Mouse (Mus musculus): ENCODE data around the gene Prkce.
A peak's percentile ranks its signal among the peaks of the same experiment; 100 is the strongest.

Gene Prkce

GRCm38 (mm10) chr17:86226198-86226597, 58.6 kb downstream of the Prkce start:
- DNase-seq: no peak

- no peak for DNase-seq
These were observed 59.0 kb downstream of the Prkce start for GRCm38 (mm10) chr17:86226635-86227034.

DNA sequence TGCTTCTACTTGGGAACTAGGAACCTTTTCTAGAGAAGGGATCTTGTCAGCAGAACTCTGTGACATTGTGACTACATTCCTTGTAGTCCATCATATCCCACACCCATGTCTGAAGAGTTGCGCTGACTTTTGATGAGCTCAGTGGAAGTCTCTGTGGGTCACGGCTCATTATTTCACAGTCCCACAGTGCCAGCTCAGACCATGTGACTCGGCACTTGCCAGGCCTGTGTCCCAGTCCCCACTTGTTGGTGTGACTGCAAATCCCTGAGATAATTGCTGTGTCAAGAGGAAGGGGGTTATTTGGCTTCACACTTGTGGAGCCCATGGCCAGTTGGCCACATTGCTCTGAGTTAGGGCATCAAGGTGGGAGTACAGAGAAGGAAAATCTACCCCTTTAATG, 59.8 kb downstream of the Prkce start:
- no peak for DNase-seq

DNA sequence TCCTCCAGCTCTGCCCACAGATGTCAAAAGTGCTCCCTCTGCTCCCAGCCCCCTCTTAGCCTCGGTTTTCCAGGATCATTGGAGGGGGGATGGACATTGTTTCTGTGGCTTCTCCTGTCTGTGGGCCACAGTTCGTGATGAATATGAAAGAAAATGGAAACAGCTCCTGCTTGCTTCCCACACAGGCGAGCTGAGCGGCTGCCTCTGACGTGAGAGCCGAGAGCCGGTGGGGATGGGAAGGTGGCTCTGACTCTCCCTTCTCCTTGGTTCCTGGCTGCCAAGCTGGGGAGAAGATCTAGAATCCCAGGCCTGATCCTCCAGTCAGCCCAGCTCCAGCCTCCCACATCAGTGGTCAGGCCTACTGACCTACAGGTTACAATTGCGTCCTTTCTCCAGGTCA, 61.3 kb downstream of the Prkce start:
- DNase-seq: no peak

- DNase-seq: no peak
These were observed 62.6 kb downstream of the Prkce start for GRCm38 (mm10) chr17:86230141-86230633.

GRCm38 (mm10) chr17:86231741-86232179, 64.2 kb downstream of the Prkce start:
- peak; percentile 54 for DNase-seq

DNA sequence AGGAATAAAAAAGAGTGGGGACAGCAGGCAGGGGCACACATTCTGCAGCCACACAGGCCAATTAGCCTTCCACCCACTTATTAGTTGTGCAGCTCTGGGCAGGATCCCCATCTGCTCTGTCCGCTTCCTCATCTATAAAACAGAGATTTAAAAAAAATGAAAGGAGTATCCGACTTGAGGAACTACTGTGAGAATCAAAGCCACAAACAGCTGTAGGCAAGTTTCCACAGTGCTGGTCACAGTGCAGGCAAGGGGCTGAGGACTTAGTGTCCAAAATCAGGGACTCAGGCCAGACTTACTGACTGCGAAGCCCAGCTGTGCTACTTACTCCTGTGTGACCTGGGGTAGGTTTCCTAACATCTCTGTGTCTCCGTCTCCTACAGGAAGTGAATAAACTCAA, 64.7 kb downstream of the Prkce start:
- no peak for DNase-seq

- DNase-seq: no peak
These were observed 67.1 kb downstream of the Prkce start for GRCm38 (mm10) chr17:86234587-86235150.

- DNase-seq: peak; percentile 68
These were observed 68.6 kb downstream of the Prkce start for GRCm38 (mm10) chr17:86236026-86236712.

GRCm38 (mm10) chr17:86236861-86237763, 69.5 kb downstream of the Prkce start:
- peak; percentile 82 for DNase-seq

- no peak for DNase-seq
These were observed 74.7 kb downstream of the Prkce start for GRCm38 (mm10) chr17:86242291-86242690.

- DNase-seq: peak; percentile 36
These were observed 75.5 kb downstream of the Prkce start for GRCm38 (mm10) chr17:86243109-86243527.

DNA sequence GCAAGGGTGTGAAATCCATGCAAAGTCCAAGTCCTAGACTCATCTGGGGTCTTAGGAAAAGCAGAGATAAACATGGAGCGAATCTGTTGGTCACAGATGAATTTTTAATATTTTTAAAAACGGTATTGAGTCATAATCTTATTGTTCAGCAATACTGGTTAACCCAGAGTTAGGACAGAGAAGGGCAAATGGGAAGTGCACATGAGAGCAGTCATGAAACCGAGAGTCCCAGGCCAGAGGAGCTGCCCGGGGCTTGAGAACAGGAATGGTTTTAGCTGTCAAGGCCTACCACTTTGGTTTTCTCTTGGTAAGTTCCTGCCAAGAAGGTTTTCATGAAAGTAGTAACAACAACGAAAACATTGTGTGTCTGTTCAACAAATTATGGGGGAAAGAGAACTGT, 76.8 kb downstream of the Prkce start:
- DNase-seq: no peak

DNA sequence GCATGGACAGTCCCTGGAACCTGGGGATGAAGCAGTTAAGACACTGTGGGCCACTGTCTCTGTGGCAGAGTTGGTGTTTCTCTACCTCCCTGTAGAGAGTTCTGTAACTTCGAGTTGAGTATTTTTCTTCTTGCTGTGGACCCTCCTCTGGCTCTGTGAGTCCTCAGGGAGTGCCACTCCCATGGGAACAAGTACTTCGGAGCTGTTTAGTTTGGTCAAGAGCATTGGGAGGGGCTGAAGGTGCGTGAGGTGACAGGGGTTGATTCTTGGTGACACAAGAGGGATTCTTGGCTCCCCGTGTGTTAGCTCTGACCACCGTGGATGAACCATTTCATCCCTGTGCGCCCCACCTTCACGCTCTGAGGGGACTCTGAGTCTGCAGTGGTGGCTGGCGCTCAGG, 81.2 kb downstream of the Prkce start:
- DNase-seq: no peak

GRCm38 (mm10) chr17:86249499-86250405, 82.2 kb downstream of the Prkce start:
- no peak for DNase-seq

- DNase-seq: no peak
These were observed 82.9 kb downstream of the Prkce start for GRCm38 (mm10) chr17:86250406-86250905.

- no peak for DNase-seq
These were observed 86.3 kb downstream of the Prkce start for GRCm38 (mm10) chr17:86253884-86254283.

- peak; percentile 68 for DNase-seq
These were observed 86.7 kb downstream of the Prkce start for GRCm38 (mm10) chr17:86254285-86254684.

- no peak for DNase-seq
These were observed 87.4 kb downstream of the Prkce start for GRCm38 (mm10) chr17:86254978-86255377.

- peak; percentile 72 for DNase-seq
These were observed 89.1 kb downstream of the Prkce start for GRCm38 (mm10) chr17:86256730-86257131.

- DNase-seq: peak; percentile 55
These were observed 93.5 kb downstream of the Prkce start for GRCm38 (mm10) chr17:86261067-86261466.

- DNase-seq: no peak
These were observed 96.5 kb downstream of the Prkce start for GRCm38 (mm10) chr17:86263985-86264649.
